Mouse (Mus musculus) CH12.LX (cell line): ENCODE measurements at regions not wholly inside any gene's neighbourhood (a gene's known extent, or its start where the extent isn't known, plus 50 kb on each side); places are given as distances from the start of the nearest gene placed in this dataset.

Experiments used
- DNase-seq: peaks from one replicate; pipeline ENCODE4 v3.0.0-alpha.2; 2013; ENCODE audit errors: extremely low read depth
- H3K27ac ChIP-seq: 2 replicates; pipeline ENCODE4 v1.5.1; 2012; ENCODE audit warnings: low read depth, mild to moderate bottlenecking, control low read depth, moderate library complexity; ENCODE audit not compliant: insufficient read depth
- H3K27me3 ChIP-seq: replicated peaks from 2 replicates; pipeline ENCODE3; 2012; ENCODE audit warnings: inconsistent platforms
- H3K36me3 ChIP-seq, 2 experiments: replicated peaks in 1 of 2; 2 replicates each; pipeline versions ENCODE3 to v1.6.1; 2012; ENCODE audit warnings: inconsistent platforms in 1 of 2, low read length in 1 of 2, mild to moderate bottlenecking in 1 of 2, mixed read lengths in 1 of 2, moderate library complexity in 1 of 2; ENCODE audit not compliant: control insufficient read depth in 1 of 2, insufficient read depth in 1 of 2
- H3K4me1 ChIP-seq, 2 experiments: 2 replicates each; pipeline ENCODE4 v1.6.1; 2012; ENCODE audit warnings: inconsistent platforms in 1 of 2, moderate library complexity in 1 of 2; ENCODE audit not compliant: insufficient read depth in 2 of 2, control insufficient read depth in 1 of 2
- H3K4me2 ChIP-seq: 2 replicates; pipeline ENCODE4 v1.6.1; 2012; ENCODE audit warnings: low read depth, mild to moderate bottlenecking, control low read depth; ENCODE audit not compliant: poor library complexity, insufficient read depth, severe bottlenecking
- H3K4me3 ChIP-seq, 3 experiments: fragments of 150-350 bp in 1 of 3; sonication (generic) in 1 of 3; replicated peaks in 1 of 3; 2 replicates each; pipeline versions ENCODE3 to v1.5.1; 2011 to 2012; ENCODE audit warnings: low read depth in 2 of 3, low read length in 2 of 3, mild to moderate bottlenecking in 2 of 3, moderate library complexity in 2 of 3, control low read depth in 1 of 3, improper control_type of control experiment in 1 of 3, inconsistent platforms in 1 of 3, mixed read lengths in 1 of 3; ENCODE audit not compliant: poor library complexity in 1 of 3
- H3K79me2 ChIP-seq: replicated peaks from 2 replicates; pipeline ENCODE4 v1.6.1; 2012; ENCODE audit warnings: mild to moderate bottlenecking, moderate library complexity; ENCODE audit not compliant: control insufficient read depth, poor library complexity, insufficient read depth, severe bottlenecking; ENCODE audit errors: extremely low read depth
- H3K9ac ChIP-seq: 2 replicates; pipeline ENCODE4 v1.6.1; 2012; ENCODE audit warnings: low read depth, mild to moderate bottlenecking, control low read depth, moderate library complexity; ENCODE audit not compliant: insufficient read depth
- H3K9me3 ChIP-seq: replicated peaks from 2 replicates; pipeline ENCODE3; 2012; ENCODE audit warnings: low read length, inconsistent platforms, mixed read lengths
- CHD1 ChIP-seq: IDR thresholded peaks from 2 replicates; pipeline ENCODE4 v1.6.1; 2012; ENCODE audit warnings: low read depth, low read length, improper control_type of control experiment, inconsistent platforms
- CHD2 ChIP-seq: IDR thresholded peaks from 2 replicates; pipeline ENCODE4 v1.6.1; 2011; ENCODE audit warnings: low read length, improper control_type of control experiment
- CTCF ChIP-seq, 2 experiments: IDR thresholded peaks in 1 of 2; conservative IDR thresholded peaks in 1 of 2; 2 replicates each; pipeline ENCODE4 v1.5.1; 2011 to 2012; ENCODE audit warnings: low read depth in 2 of 2, low read length in 2 of 2, improper control_type of control experiment in 1 of 2, inconsistent platforms in 1 of 2, mild to moderate bottlenecking in 1 of 2, moderate library complexity in 1 of 2
- E2F4 ChIP-seq: IDR thresholded peaks from 2 replicates; pipeline ENCODE4 v1.6.1; 2011; ENCODE audit warnings: low read depth, low read length, improper control_type of control experiment; ENCODE audit not compliant: insufficient replicate concordance
- ELF1 ChIP-seq: IDR thresholded peaks from 2 replicates; pipeline ENCODE4 v1.6.1; 2014; ENCODE audit warnings: low read depth, mild to moderate bottlenecking, inconsistent platforms, low read length, improper control_type of control experiment
- EP300 ChIP-seq: IDR thresholded peaks from 2 replicates; pipeline ENCODE4 v1.6.1; 2011; ENCODE audit warnings: low read length, improper control_type of control experiment
- ETS1 ChIP-seq: conservative IDR thresholded peaks from 2 replicates; pipeline ENCODE4 v1.6.1; 2012; ENCODE audit warnings: low read depth, mild to moderate bottlenecking, inconsistent platforms, low read length, improper control_type of control experiment, moderate library complexity
- GABPA ChIP-seq: IDR thresholded peaks from 2 replicates; pipeline ENCODE4 v1.6.1; 2012; ENCODE audit warnings: low read depth, low read length, improper control_type of control experiment, inconsistent platforms; ENCODE audit not compliant: insufficient replicate concordance
- JUN ChIP-seq: IDR thresholded peaks from 2 replicates; pipeline ENCODE4 v1.6.1; 2011; ENCODE audit warnings: low read depth, mild to moderate bottlenecking, low read length, improper control_type of control experiment, moderate library complexity; ENCODE audit not compliant: insufficient read depth
- MAZ ChIP-seq: IDR thresholded peaks from 2 replicates; pipeline ENCODE4 v1.6.1; 2012; ENCODE audit warnings: low read depth, mild to moderate bottlenecking, inconsistent platforms, low read length, improper control_type of control experiment, moderate library complexity
- MYC ChIP-seq: IDR thresholded peaks from 2 replicates; pipeline ENCODE4 v1.6.1; 2011; ENCODE audit warnings: low read depth, mild to moderate bottlenecking, improper control_type of control experiment, low read length
- NELFE ChIP-seq: IDR thresholded peaks from 2 replicates; pipeline ENCODE4 v1.6.1; 2011; ENCODE audit warnings: low read depth, low read length, improper control_type of control experiment
- NRF1 ChIP-seq: IDR thresholded peaks from 2 replicates; pipeline ENCODE4 v1.6.1; 2014; ENCODE audit warnings: low read depth, mild to moderate bottlenecking, inconsistent platforms, low read length, improper control_type of control experiment, moderate library complexity
- PAX5 ChIP-seq: IDR thresholded peaks from 2 replicates; pipeline ENCODE4 v1.6.1; 2012; ENCODE audit warnings: low read length, inconsistent platforms, mixed read lengths
- RCOR1 ChIP-seq: conservative IDR thresholded peaks from 2 replicates; pipeline ENCODE4 v1.6.1; 2012; ENCODE audit warnings: low read depth, mild to moderate bottlenecking, inconsistent platforms, low read length, improper control_type of control experiment
- TCF12 ChIP-seq: IDR thresholded peaks from 2 replicates; pipeline ENCODE4 v1.6.1; 2014; ENCODE audit warnings: low read depth, mild to moderate bottlenecking, inconsistent platforms, low read length, improper control_type of control experiment
- UBTF ChIP-seq: IDR thresholded peaks from 2 replicates; pipeline ENCODE4 v1.6.1; 2012; ENCODE audit warnings: low read depth, mild to moderate bottlenecking, inconsistent platforms, low read length, improper control_type of control experiment, moderate library complexity
- USF2 ChIP-seq: conservative IDR thresholded peaks from 2 replicates; pipeline ENCODE4 v1.6.1; 2011; ENCODE audit warnings: low read depth, low read length, improper control_type of control experiment
- ZC3H11A ChIP-seq: IDR thresholded peaks from 2 replicates; pipeline ENCODE4 v1.6.1; 2012; ENCODE audit warnings: low read depth, mild to moderate bottlenecking, inconsistent platforms, low read length, improper control_type of control experiment
- ZKSCAN1 ChIP-seq: IDR thresholded peaks from 2 replicates; pipeline ENCODE4 v1.6.1; 2012; ENCODE audit warnings: low read depth, inconsistent platforms, low read length, improper control_type of control experiment, borderline replicate concordance
- dilution Hi-C: fragments of 300-500 bp; cut with MboI; formaldehyde crosslinking; loops from 2 replicates; pipeline ENCODE4 v1.14.3; 2020; ENCODE audit warnings: low sequenced_read_pairs; ENCODE audit not compliant: extremely low pct_unique_long_range_greater_than_20kb, extremely low pct_ligation_motif_present
- in situ Hi-C: fragments of 300-500 bp; cut with MboI; formaldehyde crosslinking; loops from 3 replicates; pipeline ENCODE4 v1.14.3; 2019; ENCODE audit warnings: low sequenced_read_pairs, low pct_ligation_motif_present, low pct_unique_long_range_greater_than_20kb, mixed read lengths

DNA sequence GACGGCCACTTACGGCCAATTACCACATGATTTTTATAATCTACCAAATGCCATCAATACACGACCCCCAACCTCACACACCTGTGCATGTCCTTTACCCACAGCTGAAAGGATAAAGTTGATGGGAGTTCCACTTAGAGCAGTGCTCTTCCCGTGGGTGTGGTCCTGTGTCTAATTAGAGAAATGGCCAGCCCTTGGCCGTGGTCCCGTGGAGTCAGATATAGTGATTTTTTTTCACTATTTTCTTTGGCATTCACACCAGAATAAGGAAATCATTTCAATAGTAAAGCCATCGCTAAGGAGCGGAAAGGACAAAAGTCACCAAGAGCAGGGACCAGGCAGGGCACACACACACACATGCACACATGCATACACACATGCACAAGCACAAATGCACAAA is 199.0 kb upstream of the Afdn start:
- no peaks in the 10 kb centered on the region for H3K36me3 ChIP-seq
- H3K27ac ChIP-seq, result no peak overlapping the region
- DNase-seq, result no peak
- H3K4me3 ChIP-seq, result no peak overlapping the region
- in situ Hi-C loops, result no loop called here
- H3K79me2 ChIP-seq, result no peaks in the 10 kb centered on the region
- H3K4me1 ChIP-seq, result peaks cover 11 to 36% of the 10 kb centered on the region in 2 experiments
- TF ChIP-seq TCF12, result no peak
- no peak for TF ChIP-seq JUN
- TF ChIP-seq ZC3H11A, result no peak
- no peak for TF ChIP-seq EP300
- no peak for TF ChIP-seq NELFE
- no peak for TF ChIP-seq USF2
- TF ChIP-seq ETS1, result no peak
- TF ChIP-seq ELF1, result no peak
- no peak for TF ChIP-seq RCOR1
- no peak for TF ChIP-seq NRF1
- TF ChIP-seq UBTF, result no peak
- no peak for TF ChIP-seq CTCF (conservative IDR thresholded peaks at IDR 0.05 in 1 of 2, IDR thresholded peaks at IDR 0.05 in 1 of 2; ENCODE audit: low read depth in 2 of 2, low read length in 2 of 2)
- no peak for TF ChIP-seq PAX5
- no peak for TF ChIP-seq MAZ
- no peak for TF ChIP-seq CHD1
- TF ChIP-seq MYC, result no peak
- no peak for TF ChIP-seq CHD2
- TF ChIP-seq ZKSCAN1, result no peak
- no peak for TF ChIP-seq GABPA
- no peak overlapping the region for H3K9ac ChIP-seq
- no peaks in the 10 kb centered on the region for H3K27me3 ChIP-seq
- no peaks in the 10 kb centered on the region for H3K9me3 ChIP-seq
- dilution Hi-C loops, result no loop called here
- H3K4me2 ChIP-seq, result no peak overlapping the region

DNA sequence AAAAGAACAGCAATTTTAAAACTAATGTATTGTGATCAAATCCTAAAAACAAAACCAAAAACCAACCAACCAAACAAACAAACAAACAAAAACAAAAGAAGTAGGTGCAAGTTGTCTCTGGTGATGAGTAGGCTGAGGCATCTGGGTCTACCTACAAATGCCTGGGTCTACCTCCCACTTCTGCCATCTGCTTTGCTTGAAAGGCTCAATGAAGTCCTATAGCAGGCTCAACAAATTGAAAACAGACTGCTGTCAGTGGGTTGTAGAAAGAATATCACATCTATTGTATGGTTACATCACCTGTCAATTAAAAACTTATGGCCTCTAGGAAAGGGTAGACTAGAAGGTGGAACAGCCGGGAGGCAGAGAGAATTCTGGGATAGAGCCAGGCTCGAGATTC is 197.4 kb upstream of the Afdn start:
- no peak for TF ChIP-seq E2F4
- dilution Hi-C loops (no loop called here), in situ Hi-C loops (no loop called here)
- no peak overlapping the region for H3K4me3 ChIP-seq
- H3K9me3 ChIP-seq, result no peaks in the 10 kb centered on the region
- H3K79me2 ChIP-seq, result no peaks in the 10 kb centered on the region
- H3K4me1 ChIP-seq, result peaks cover 11 to 36% of the 10 kb centered on the region in 2 experiments
- no peak overlapping the region for H3K9ac ChIP-seq
- H3K27ac ChIP-seq, result no peak overlapping the region
- no peak overlapping the region for H3K4me2 ChIP-seq
- no peaks in the 10 kb centered on the region for H3K36me3 ChIP-seq
- H3K27me3 ChIP-seq, result no peaks in the 10 kb centered on the region
- no peak for DNase-seq
